Comparison of ENCODE assay signal across 9 mouse cellular contexts in the genomic region with DNA sequence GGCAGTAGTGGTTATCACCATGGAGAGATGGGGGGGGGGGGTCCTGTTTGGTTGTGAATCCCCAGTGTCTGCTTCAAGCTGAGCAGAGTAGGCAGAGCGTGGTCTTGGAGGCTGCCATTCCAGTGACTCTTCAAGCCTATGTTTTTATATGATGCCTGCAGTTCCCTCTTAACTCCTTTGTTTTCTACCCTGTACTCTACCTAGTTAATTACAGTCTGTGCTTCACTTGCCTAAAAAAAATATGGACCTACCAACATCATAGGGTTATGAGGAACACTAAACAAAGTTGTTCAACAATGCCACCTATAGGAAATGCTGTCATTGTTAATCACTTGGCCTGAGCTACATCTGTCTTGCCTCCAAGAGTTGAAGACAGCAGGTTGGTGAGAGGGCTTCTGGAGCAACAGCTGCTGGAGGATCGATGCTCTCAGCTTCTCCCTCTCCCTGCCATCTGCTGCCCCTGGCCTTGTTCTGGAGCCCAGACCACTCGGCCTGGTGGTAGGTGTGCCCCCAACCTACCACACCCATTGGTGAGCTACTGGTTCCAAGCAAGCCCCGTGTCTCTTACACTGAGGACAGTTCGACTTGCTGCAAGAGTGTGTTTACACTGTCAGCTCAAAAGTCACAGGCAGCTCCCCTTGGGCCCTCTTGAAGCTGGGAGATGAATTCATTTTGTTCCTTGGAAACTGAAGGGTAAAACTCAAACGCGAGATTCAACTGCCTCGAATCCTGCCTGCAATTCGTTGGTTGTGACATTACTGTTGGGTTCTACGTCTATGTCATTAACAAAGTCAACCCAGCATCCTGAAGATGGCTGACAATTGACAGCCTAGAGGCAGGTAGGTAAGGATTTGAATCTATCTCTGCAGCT. TPM values are rescaled to one million over a fixed set of nuclear protein-coding genes. Genes with fewer than 3 reads are reported as not detected.
DNase-seq lines count a peak whose midpoint lies in the region; ATAC-seq and TF ChIP-seq lines count a peak whose summit lies in the region.
"Had no signal": no experiment of that assay in that cellular context is flagged by ENCODE, and none has a peak within 500 bp of the region (broad histone marks: within the 10 kb centered on the region; RNA-seq: fewer than 3 reads in every experiment).

No protein-coding gene starts in this region.

- H3K9me3 ChIP-seq in lung, embryonic 16.5 days (ENCODE audit: control insufficient read depth, low read length) = no peaks in the 10 kb centered on the region
- no peaks in the 10 kb centered on the region for H3K9me3 ChIP-seq in lung, postnatal 0 days (ENCODE audit: low read length)
- no peaks in the 10 kb centered on the region for H3K9me3 ChIP-seq in embryonic facial prominence, embryonic 15.5 days (replicated peaks)
- H3K9me3 ChIP-seq in liver, embryonic 14.5 days (ENCODE audit: control insufficient read depth, low read length) = no peaks in the 10 kb centered on the region

- 42% methylated on average over 10 of the region's 10 CpGs for WGBS in lung, embryonic 16.5 days
- 46% methylated on average over 10 of the region's 10 CpGs for WGBS in lung, postnatal 0 days
- WGBS in embryonic facial prominence, embryonic 15.5 days = 57% methylated on average over 10 of the region's 10 CpGs
- 51% methylated on average over 10 of the region's 10 CpGs for WGBS in liver, embryonic 14.5 days (ENCODE audit: insufficient replicate concordance)

- 0 out of 2 replicates have a peak overlapping the region, but pooled peaks have one; percentile 5 for H3K9ac ChIP-seq in lung, embryonic 16.5 days (ENCODE audit: low read length)
- H3K9ac ChIP-seq in lung, postnatal 0 days (replicated peaks; ENCODE audit: low read depth) = no peak overlapping the region
- no peak overlapping the region for H3K9ac ChIP-seq in embryonic facial prominence, embryonic 15.5 days
- no peak overlapping the region for H3K9ac ChIP-seq in liver, embryonic 14.5 days (replicated peaks)

- H3K27ac ChIP-seq in lung, embryonic 16.5 days (ENCODE audit: low read length) = no peak overlapping the region
- H3K27ac ChIP-seq in lung, postnatal 0 days (ENCODE audit: low read length) = no peak overlapping the region
- 0 out of 2 replicates have a peak overlapping the region, but pooled peaks have one; percentile 8 for H3K27ac ChIP-seq in embryonic facial prominence, embryonic 15.5 days (replicated peaks)
- peak overlapping the region; percentile 44; the same call in 1 of the 2 replicates for H3K27ac ChIP-seq in liver, embryonic 14.5 days

- H3K27me3 ChIP-seq in lung, embryonic 16.5 days (ENCODE audit: control insufficient read depth, insufficient read depth, low read depth, low read length) = no peaks in the 10 kb centered on the region
- H3K27me3 ChIP-seq in lung, postnatal 0 days (replicated peaks; ENCODE audit: insufficient read depth, low read length) = no peaks in the 10 kb centered on the region
- H3K27me3 ChIP-seq in embryonic facial prominence, embryonic 15.5 days = no peaks in the 10 kb centered on the region
- H3K27me3 ChIP-seq in liver, embryonic 14.5 days (ENCODE audit: control insufficient read depth, insufficient read depth, low read length) = no peaks in the 10 kb centered on the region

- TF ChIP-seq EP300 in lung, postnatal 0 days (IDR thresholded peaks at IDR 0.05) = no peak
- TF ChIP-seq EP300 in liver, embryonic 14.5 days (IDR thresholded peaks at IDR 0.05; ENCODE audit: low read depth) = no peak

- H3K4me1 ChIP-seq in lung, embryonic 16.5 days (replicated peaks; ENCODE audit: control insufficient read depth, insufficient read depth, low read length) = peaks cover 29% of the 10 kb centered on the region
- no peaks in the 10 kb centered on the region; the same call in 1 of the 2 replicates for H3K4me1 ChIP-seq in lung, postnatal 0 days (ENCODE audit: insufficient read depth, low read depth, low read length)
- H3K4me1 ChIP-seq in embryonic facial prominence, embryonic 15.5 days = peaks cover 32% of the 10 kb centered on the region
- peaks cover 12 to 14% of the 10 kb centered on the region in 2 experiments for H3K4me1 ChIP-seq in liver, embryonic 14.5 days (replicated peaks; ENCODE audit: control insufficient read depth in 2 of 2, insufficient read depth in 2 of 2, low read length in 1 of 2)

- no peak for ATAC-seq in lung, embryonic 16.5 days (ENCODE audit: low read depth)
- ATAC-seq in lung, postnatal 0 days = no peak
- ATAC-seq in embryonic facial prominence, embryonic 15.5 days (ENCODE audit: insufficient number of reproducible peaks, low FRiP score, low TSS enrichment, low read depth) = no peak
- no peak for ATAC-seq in liver, embryonic 14.5 days (ENCODE audit: insufficient read depth)

- H3K4me3 ChIP-seq in lung, embryonic 16.5 days (ENCODE audit: low read length) = no peak overlapping the region
- no peak overlapping the region for H3K4me3 ChIP-seq in lung, postnatal 0 days (ENCODE audit: low read depth, low read length)
- H3K4me3 ChIP-seq in embryonic facial prominence, embryonic 15.5 days (replicated peaks) = no peak overlapping the region
- H3K4me3 ChIP-seq in liver, embryonic 14.5 days (ENCODE audit: insufficient read depth in 1 of 2, low read depth in 2 of 2, low read length in 2 of 2) = no peak overlapping the region

- no peak for TF ChIP-seq CTCF in lung, postnatal 0 days (IDR thresholded peaks at IDR 0.05)
- TF ChIP-seq CTCF in liver, embryonic 14.5 days (IDR thresholded peaks at IDR 0.05; ENCODE audit: low read depth) = no peak

- H3K4me2 ChIP-seq in lung, embryonic 16.5 days (ENCODE audit: low read depth, low read length) = no peak overlapping the region
- H3K4me2 ChIP-seq in lung, postnatal 0 days (replicated peaks; ENCODE audit: low read depth, low read length) = no peak overlapping the region
- H3K4me2 ChIP-seq in embryonic facial prominence, embryonic 15.5 days (replicated peaks) = no peak overlapping the region
- no peak overlapping the region for H3K4me2 ChIP-seq in liver, embryonic 14.5 days (ENCODE audit: low read depth)

- H3K36me3 ChIP-seq in lung, embryonic 16.5 days (ENCODE audit: control insufficient read depth, insufficient read depth, low read length) = peaks cover 35% of the 10 kb centered on the region
- H3K36me3 ChIP-seq in lung, postnatal 0 days (ENCODE audit: insufficient read depth, low read length) = peaks cover 12% of the 10 kb centered on the region
- H3K36me3 ChIP-seq in embryonic facial prominence, embryonic 15.5 days = peaks cover 56% of the 10 kb centered on the region
- H3K36me3 ChIP-seq in liver, embryonic 14.5 days (replicated peaks; ENCODE audit: control insufficient read depth, insufficient read depth, low read depth) = peaks cover 40% of the 10 kb centered on the region

- DNase-seq in lung, postnatal 0 days (ENCODE audit: low spot score) = no peak
- peak in 1 of 3 experiments; percentile 40 for DNase-seq in liver, embryonic 14.5 days (ENCODE audit: low read depth in 3 of 3, low spot score in 3 of 3)
- no peak for DNase-seq in urinary bladder, postnatal 25 days (ENCODE audit: low spot score)
- DNase-seq in layer of hippocampus, adult 11-12 months (ENCODE audit: low spot score) = no peak
- no peak for DNase-seq in lung, adult 18-20 months
- no peak for DNase-seq in cerebellum, adult 11 months
- DNase-seq: right cerebral cortex, postnatal 4 days had no signal

RNA-seq across cellular contexts. Expression of a gene that starts 32.2 kb away (rescaled TPM):
- 4.8 and 4.9 TPM in 2 replicates for polyA plus RNA-seq in lung, embryonic 16.5 days (2015; fragmentation: Nextera tagmentation; extraction: Ambion mirVana)
- polyA plus RNA-seq in lung, postnatal 0 days (2015; fragmentation: Nextera tagmentation; extraction: Ambion mirVana) = 6.1 and 6.2 TPM in 2 replicates
- polyA plus RNA-seq in embryonic facial prominence, embryonic 15.5 days (2015; fragmentation: Nextera tagmentation; extraction: Ambion mirVana) = 5.3 and 6.4 TPM in 2 replicates
- polyA plus RNA-seq in liver, embryonic 14.5 days (2012; rRNA removed) = 3.5 and 4.2 TPM in 2 replicates
- 4.6 and 4.8 TPM in 2 replicates for polyA plus RNA-seq in liver, embryonic 14.5 days (2014; fragmentation: Nextera tagmentation; extraction: Ambion mirVana)

RNA-seq across cellular contexts. Expression of a gene that starts 41.8 kb away (rescaled TPM):
- polyA plus RNA-seq in lung, embryonic 16.5 days (2015; fragmentation: Nextera tagmentation; extraction: Ambion mirVana) = 10.6 and 11.8 TPM in 2 replicates
- 15.0 and 18.2 TPM in 2 replicates for polyA plus RNA-seq in lung, postnatal 0 days (2015; fragmentation: Nextera tagmentation; extraction: Ambion mirVana)
- polyA plus RNA-seq in embryonic facial prominence, embryonic 15.5 days (2015; fragmentation: Nextera tagmentation; extraction: Ambion mirVana) = 16.2 and 16.3 TPM in 2 replicates
- 0.93 and 1.1 TPM in 2 replicates for polyA plus RNA-seq in liver, embryonic 14.5 days (2012; rRNA removed)
- polyA plus RNA-seq in liver, embryonic 14.5 days (2014; fragmentation: Nextera tagmentation; extraction: Ambion mirVana) = 0.99 and 1.3 TPM in 2 replicates

RNA-seq across cellular contexts. Expression of a gene that starts 41.9 kb away (rescaled TPM):
- polyA plus RNA-seq in lung, embryonic 16.5 days (2015; fragmentation: Nextera tagmentation; extraction: Ambion mirVana) = 34.6 and 38.1 TPM in 2 replicates
- polyA plus RNA-seq in lung, postnatal 0 days (2015; fragmentation: Nextera tagmentation; extraction: Ambion mirVana) = 22.3 and 27.9 TPM in 2 replicates
- 51.4 and 52.4 TPM in 2 replicates for polyA plus RNA-seq in embryonic facial prominence, embryonic 15.5 days (2015; fragmentation: Nextera tagmentation; extraction: Ambion mirVana)
- 8.1 and 8.9 TPM in 2 replicates for polyA plus RNA-seq in liver, embryonic 14.5 days (2012; rRNA removed)
- 8.8 and 8.9 TPM in 2 replicates for polyA plus RNA-seq in liver, embryonic 14.5 days (2014; fragmentation: Nextera tagmentation; extraction: Ambion mirVana)

RNA-seq across cellular contexts. Expression of a gene that starts 55.6 kb away (rescaled TPM):
- polyA plus RNA-seq in lung, embryonic 16.5 days (2015; fragmentation: Nextera tagmentation; extraction: Ambion mirVana) = 3,082 and 3,189 TPM in 2 replicates
- polyA plus RNA-seq in lung, postnatal 0 days (2015; fragmentation: Nextera tagmentation; extraction: Ambion mirVana) = 2,346 and 2,640 TPM in 2 replicates
- polyA plus RNA-seq in embryonic facial prominence, embryonic 15.5 days (2015; fragmentation: Nextera tagmentation; extraction: Ambion mirVana) = 3,288 and 3,376 TPM in 2 replicates
- polyA plus RNA-seq in liver, embryonic 14.5 days (2012; rRNA removed) = 1,013 and 1,031 TPM in 2 replicates
- 1,383 and 1,393 TPM in 2 replicates for polyA plus RNA-seq in liver, embryonic 14.5 days (2014; fragmentation: Nextera tagmentation; extraction: Ambion mirVana)

Comparison
In these comparisons a context has a peak if more than half of its experiments do, and no peak if none do; other contexts are left out.
1. H3K27ac ChIP-seq: peak in embryonic facial prominence, embryonic 15.5 days (single experiment) and liver, embryonic 14.5 days (single experiment); none in lung, embryonic 16.5 days (single experiment) and lung, postnatal 0 days (single experiment).